Mouse (Mus musculus) stomach, postnatal 0 days (tissue): ENCODE results near the gene Btbd9.

ENCODE experiments used
- CTCF ChIP-seq: IDR thresholded peaks from 2 replicates; pipeline ENCODE4 v1.5.1; 2016; ENCODE audit warnings: antibody characterized with exemption, low read depth, mild to moderate bottlenecking, moderate library complexity
- EP300 ChIP-seq: optimal IDR thresholded peaks from 2 replicates; pipeline ENCODE3; 2016; ENCODE audit warnings: antibody characterized with exemption

DNA sequence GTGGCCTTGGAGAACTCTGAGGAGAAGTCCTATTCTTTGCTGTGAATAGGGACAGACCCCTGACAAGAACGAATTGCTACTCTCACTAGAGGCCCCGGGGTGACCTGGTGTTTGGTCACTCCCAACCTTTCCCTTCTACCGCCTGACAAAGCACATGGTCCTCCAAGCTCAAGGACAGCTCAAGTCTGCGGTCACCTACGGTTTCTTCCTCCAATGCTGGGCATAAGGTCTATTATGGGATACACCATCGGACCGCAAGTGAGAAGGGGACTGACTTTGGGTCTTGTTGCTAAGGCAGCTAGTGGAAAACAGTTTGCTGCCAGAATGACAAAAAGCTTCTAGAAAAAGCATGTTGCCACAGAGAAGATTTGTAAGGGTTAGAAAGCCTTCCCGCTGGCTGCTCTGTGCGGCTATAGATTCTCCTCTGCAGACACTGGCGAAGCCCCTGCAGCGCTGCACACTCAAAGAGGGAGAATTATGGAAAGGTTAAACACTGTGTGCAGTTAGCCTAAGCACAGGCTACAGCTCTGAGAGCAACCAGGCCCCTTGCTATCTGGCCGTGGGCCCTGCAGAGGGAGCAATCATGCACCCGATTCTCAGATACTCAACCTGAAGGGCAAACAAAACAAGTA lies 235.7 kb downstream of the Btbd9 start:
- peak; percentile 31 for TF ChIP-seq CTCF
- TF ChIP-seq EP300 = no peak
